Mouse (Mus musculus) megakaryocyte, adult 5-6 weeks (primary cell): ENCODE results near the gene Kansl2. TPM values are rescaled to one million over a fixed set of nuclear protein-coding genes. Genes with fewer than 3 reads are reported as not detected.

Source experiments
- ATAC-seq: 2 replicates; pipeline ENCODE4 v1.8.0; 2016; ENCODE audit warnings: mild to moderate bottlenecking, inconsistent platforms; ENCODE audit not compliant: poor library complexity, severe bottlenecking
- total RNA-seq, 2 experiments: library from RNA; stranded (forward) in 1 of 2; stranded (reverse) in 1 of 2; fragments of 153-499, 151-499 nt in 1 of 2; fragments of 221-1000, 200-1000 nt in 1 of 2; gene quantifications; 2 replicates each; pipeline versions ENCODE4 v1.2.3 to v1.2.4; 2015 to 2017

Gene Kansl2
- total RNA-seq (2015) (36.7 and 42.7 TPM in 2 replicates), total RNA-seq (2017) (30.4 and 31.8 TPM in 2 replicates)

GRCm38 (mm10) chr15:98533881-98534627 lies at the start of gene Kansl2:
Kansl2 (minus strand) TSS chr15:98534264.
- ATAC-seq: peak; percentile 98

- no peak for ATAC-seq
Observed at GRCm38 (mm10) chr15:98582996-98583395, 48.9 kb upstream of the Kansl2 start.

DNA sequence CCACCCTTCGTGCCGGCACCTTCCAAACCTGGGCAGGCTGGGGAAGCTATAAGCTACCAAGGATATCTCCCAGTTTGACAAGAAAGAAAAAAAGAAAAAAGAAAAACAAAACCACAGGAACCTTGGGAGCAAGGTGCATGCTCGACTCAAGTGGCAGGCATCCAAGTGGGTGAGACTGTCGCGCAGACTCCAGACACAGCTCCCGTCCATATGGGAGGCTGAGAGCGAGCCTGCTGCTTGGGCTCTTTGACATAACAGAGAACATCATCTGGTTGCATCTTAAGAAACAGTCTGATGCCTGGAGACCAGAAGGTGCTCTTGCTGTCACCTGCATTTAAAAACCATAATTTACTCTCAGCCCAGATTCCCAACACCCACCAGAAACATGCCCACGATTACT lies 48.3 kb upstream of the Kansl2 start:
- ATAC-seq: no peak

- peak; percentile 90 for ATAC-seq
Observed at GRCm38 (mm10) chr15:98579795-98580464, 45.9 kb upstream of the Kansl2 start.

- no peak for ATAC-seq
Observed at GRCm38 (mm10) chr15:98579310-98579709, 45.2 kb upstream of the Kansl2 start.

DNA sequence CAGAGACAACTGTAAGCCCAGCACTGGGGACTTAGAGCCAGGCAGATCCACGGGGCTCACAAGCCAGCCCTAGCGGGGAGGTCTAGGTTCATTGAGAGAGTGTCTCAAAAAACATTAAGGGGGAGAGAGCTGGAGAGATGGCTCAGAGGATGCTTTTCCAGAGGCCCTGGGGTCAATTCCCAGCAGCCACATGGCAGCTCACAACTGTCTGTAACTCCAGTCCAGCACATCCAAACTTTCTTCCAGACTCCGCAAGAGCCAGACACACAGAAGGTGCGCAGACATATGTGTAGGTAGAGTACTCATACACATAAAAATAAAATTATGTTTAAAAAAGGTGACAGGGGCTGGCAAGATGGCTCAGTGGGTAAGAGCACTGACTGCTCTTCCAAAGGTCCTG lies 39.2 kb upstream of the Kansl2 start:
- no peak for ATAC-seq

DNA sequence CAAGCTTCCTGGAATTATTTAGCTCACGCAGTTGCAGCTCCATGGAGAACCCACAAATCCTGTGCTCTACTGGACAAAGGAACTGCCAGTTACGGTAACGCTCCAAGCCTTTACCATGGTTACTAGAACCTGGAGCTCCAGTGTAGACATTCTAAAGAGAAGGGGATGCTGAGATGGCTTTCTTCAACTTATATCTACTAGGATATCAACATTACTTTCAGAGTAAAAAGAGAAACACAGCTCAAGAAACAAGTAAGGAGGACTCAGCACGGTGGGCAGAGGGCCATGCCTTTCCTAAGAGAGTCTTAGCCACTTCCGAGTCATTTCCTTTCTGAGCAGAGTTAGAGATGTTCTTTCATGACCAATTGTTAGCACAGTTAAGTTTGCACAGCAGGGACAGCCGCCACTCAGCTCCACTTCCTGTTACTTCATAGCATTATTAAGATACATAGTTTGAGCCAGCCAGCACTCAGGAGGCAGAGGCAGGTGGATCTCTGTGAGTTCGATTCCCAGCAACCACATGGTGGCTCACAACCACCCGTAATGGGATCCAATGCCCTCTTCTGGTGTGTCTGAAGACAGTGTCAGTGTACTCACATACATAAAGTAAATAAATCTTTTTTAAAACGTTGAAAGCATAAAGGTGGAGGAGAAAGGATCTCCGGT lies 36.9 kb upstream of the Kansl2 start, which contains the start of the genes Ccnt1 and 4930415O20Rik:
Gene Ccnt1, minus strand, starts transcription at position 51 of the 666 bp plus-strand sequence.
Gene 4930415O20Rik, plus strand, starts transcription at position 132 of the 666 bp plus-strand sequence.
- peak; percentile 16 for ATAC-seq

DNA sequence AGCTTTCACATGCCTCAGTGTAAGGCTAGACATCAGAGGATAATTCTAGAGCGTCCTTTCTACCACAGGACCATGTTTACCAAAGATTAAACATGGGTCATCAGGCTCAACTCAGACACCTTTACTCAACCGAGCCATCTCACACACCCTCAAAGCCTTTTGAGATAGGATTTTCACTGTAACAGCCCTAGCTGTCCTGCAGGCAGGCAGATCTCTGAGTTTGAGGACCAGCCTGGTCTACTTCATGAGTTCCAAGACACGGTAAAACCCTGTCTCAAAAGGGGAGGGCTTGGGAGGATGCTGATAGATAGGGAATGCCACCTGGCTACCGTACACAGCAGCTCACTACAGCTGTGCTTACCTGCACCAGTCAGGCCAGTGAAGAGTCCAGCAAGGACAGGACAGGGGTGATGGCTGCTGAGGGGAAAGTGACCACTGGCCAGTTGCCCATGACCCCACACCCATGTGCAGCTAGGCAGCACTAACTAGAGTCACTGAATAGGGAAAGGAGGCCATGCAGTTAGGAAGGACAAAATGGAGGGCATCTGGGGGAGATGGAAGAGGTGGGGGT lies 35.8 kb upstream of the Kansl2 start:
- no peak for ATAC-seq

DNA sequence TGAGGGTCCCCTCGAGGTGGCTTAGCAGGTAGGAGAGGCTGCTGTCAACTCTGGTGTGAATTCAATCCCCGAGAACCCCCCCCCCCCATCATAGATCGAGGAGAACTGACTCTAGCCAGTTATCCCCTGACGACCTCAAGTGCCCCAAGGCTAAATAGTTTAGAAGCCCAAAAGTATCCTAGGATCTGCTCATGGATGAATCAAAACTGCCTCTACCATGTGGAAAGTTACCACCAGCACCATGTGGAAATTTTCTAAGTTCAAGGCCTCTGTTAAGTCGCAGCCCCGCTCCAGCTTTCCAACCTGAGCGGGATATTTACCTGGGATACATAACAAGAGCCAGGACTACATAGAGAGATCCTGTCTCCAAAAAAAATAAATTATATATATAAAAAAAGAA lies 35.2 kb upstream of the Kansl2 start:
- ATAC-seq: no peak

DNA sequence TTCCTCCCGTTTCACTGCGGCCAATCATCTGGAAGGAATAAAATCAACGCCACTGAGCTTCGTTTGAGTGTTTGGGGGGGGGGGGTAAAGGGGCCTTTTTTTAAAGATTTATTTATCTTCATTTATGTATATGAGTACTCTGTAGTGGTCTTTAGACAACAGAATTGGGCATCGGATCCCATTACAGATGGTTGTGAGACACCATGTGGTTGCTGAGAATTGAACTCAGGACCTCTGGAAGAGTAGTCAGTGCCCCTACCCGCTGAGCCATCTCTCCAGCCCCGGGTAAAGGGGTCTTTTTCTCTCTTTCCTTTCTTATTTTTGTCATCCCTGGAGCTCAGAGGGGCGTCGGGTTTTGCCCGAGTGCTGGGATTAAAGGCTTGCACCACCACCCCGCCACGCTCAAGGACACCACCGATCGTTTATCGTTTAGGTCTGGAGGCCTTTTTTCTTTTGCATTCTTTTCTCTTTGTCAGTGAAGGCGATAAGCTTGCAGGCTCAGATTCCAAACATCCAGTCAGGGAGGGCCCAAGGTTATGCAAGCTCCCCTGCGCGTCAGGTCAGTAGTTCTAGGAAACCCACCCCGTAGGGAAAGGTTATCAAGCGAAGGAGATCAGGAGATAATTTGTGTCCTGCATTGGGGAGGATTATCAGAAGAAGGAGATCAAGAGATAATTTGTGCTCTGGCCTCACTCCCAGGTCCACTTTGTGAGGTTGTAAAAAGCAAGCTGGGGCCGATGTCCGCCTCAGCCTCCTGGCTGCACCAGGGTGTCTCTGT lies 34.4 kb upstream of the Kansl2 start:
- no peak for ATAC-seq

DNA sequence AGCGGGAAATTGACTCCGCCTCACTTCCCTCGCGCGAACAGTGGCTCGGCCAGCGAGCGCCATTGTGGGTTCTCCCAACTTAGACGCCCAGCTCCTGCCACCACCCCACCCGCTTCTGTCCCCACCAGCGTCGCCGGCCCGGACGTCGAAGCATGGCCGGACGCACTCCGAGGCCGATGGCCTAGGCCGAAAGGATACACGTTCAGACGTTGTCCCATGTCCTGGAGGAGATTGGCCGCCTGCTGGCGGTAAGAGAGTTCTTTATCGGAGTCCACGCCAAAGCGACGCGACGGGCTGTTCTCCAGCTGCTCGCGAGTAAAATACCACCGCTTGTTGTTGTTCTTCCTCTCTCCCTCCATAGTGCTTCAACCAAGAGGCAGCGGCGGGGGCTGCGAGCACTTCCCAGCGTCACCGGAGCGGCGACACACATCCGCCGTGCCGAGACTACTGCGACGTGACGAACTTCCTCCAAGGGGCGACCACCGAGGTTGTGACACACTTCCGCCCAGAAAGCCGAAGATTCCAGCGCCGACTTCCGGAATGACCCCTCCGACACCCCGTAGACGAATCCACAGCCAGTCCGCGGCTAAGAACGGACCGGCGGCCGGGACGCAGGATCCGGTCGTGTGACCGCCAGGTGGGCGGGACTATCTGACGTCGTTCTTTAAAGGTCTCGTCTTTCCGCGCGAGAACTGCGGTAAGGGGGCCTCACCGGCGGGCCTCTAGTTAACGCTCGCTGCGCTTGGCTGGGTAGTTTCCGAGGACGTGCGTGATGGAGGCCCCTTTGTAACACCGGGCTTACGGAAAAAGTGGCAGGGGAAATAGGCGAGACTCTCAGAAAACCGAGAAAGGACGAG lies 33.4 kb upstream of the Kansl2 start:
- peak; percentile 89 for ATAC-seq

DNA sequence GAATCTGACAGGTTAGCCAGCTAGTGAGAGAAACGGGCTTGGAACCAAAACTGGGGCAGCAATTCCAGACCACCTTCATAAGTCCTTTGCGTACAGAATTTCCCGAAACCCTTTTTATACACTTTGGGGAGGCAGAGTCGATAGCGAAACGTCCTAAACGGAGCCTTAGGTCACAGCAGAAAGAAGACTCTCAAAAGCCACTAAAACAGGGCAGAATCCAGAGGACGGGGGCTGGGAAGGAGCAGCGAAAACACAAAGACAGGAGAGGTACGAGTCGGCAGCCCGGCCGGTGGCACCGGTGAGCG lies 32.9 kb upstream of the Kansl2 start:
- no peak for ATAC-seq

GRCm38 (mm10) chr15:98557186-98557585 lies 23.1 kb upstream of the Kansl2 start:
- ATAC-seq: no peak

- ATAC-seq: no peak
Observed at GRCm38 (mm10) chr15:98555881-98556280, 21.8 kb upstream of the Kansl2 start.

- peak; percentile 82 for ATAC-seq
Observed at GRCm38 (mm10) chr15:98552758-98553157, 18.7 kb upstream of the Kansl2 start.

GRCm38 (mm10) chr15:98546843-98547242 lies 12.8 kb upstream of the Kansl2 start:
- no peak for ATAC-seq

DNA sequence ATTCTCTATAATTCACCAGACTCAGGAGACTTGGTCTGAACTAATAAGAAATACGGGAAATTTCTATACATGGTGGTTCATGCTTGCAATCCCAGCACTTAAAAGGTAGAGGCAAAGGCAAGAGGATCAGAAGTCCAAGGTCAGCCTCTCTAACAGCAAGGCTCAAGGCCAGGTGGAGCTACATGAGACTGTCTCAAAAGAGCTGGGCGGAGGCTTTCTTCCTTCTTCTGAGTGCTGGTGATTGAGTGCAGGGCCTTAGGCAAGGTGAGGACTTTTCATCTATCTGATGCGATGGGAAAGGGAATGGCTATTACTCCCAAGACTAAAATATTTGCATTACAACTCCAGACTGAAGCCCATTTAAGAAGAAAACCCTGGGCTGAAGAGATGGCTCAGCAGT lies 11.1 kb upstream of the Kansl2 start:
- ATAC-seq: no peak

DNA sequence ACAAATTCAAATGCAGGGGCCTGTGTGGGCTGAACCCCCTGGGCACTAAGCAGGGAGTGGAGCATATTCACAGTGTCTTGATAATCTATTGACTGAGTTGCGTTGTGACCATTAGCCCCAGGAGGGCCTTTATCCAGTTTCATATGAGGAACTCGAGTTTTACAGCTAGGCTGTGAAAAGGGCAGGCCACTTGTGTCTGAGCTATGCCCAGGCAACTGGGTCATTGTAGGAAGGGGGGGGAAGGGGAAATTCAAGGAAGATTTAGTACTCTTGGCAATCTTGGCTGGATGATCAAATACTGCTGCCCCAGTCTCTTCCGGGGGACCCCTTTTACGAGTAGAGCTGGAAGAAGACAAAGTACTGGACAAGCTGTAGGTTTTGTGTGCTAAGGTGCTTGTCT lies 9.3 kb upstream of the Kansl2 start:
- no peak for ATAC-seq

GRCm38 (mm10) chr15:98541064-98541463 lies 7.0 kb upstream of the Kansl2 start:
- peak; percentile 81 for ATAC-seq

DNA sequence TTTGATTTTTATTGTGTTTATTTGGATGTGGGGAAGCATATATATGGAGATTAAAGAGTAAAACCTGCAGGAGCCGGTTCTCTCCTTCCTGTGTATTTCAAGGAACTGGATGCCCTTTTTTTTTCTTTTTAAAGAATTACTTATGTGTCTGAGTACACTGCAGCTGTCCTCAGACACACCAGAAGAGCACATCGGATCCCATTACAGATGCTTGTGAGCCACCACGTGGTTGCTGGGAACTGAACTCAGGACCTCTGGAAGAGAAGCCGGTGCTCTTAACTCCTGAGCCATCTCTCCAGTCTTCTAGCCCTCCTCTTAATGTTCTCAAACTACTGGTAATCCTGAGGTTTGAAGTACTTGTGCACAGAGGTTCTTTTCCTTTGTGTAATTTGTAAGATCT lies 3.9 kb upstream of the Kansl2 start:
- no peak for ATAC-seq
